Mouse (Mus musculus) frontal cortex, postnatal 25 days (tissue): ENCODE measurements around the gene Olfr998.
A peak's percentile ranks its signal among the peaks of the same experiment; 100 is the strongest.
"Not testable (repeated sequence)": the region's sequence is repeated elsewhere in the genome, so short reads cannot be mapped to it uniquely, and the experiment has no call there.

Experiments used
- DNase-seq, 2 experiments: peaks; one replicate each; pipeline ENCODE4 v3.0.0; 2022; ENCODE audit warnings: low spot score in 2 of 2

Olfr998 gene

GRCm38 (mm10) chr2:85588648-85589047, at the start of gene Olfr998:
TSS of gene Olfr998 (plus strand) at chr2:85588948.
- not testable (repeated sequence) for DNase-seq

GRCm38 (mm10) chr2:85554806-85555205, 33.9 kb upstream of the Olfr998 start:
- DNase-seq, result no peak

- no peak for DNase-seq
Measured at GRCm38 (mm10) chr2:85560226-85560625, 28.5 kb upstream of the Olfr998 start.

- DNase-seq, result peak in 1 of 2 experiments; percentile 35
Measured at GRCm38 (mm10) chr2:85561187-85561586, 27.6 kb upstream of the Olfr998 start.

GRCm38 (mm10) chr2:85578915-85579314, 9.8 kb upstream of the Olfr998 start, which contains the start of gene Olfr996:
TSS of gene Olfr996 (plus strand) at chr2:85579215.
- no peak for DNase-seq

- DNase-seq, result no peak
Measured at GRCm38 (mm10) chr2:85611803-85612202, 23.1 kb downstream of the Olfr998 start, which contains the start of gene Olfr1000. TSS of gene Olfr1000 (minus strand) at chr2:85611903.
